Mouse (Mus musculus): ENCODE results near the gene Tgm6.
A peak's percentile ranks its signal among the peaks of the same experiment; 100 is the strongest.

The Tgm6 gene

GRCm38 (mm10) chr2:130178706-130179506 lies 66.7 kb downstream of the Tgm6 start, which contains the start of gene Snrpb:
Gene Snrpb, minus strand, starts transcription at chr2:130179403.
- DNase-seq, result peak; percentile 63 to 73

- no peak for DNase-seq
These were observed 67.3 kb downstream of the Tgm6 start for GRCm38 (mm10) chr2:130179507-130180019.

GRCm38 (mm10) chr2:130188391-130188790 lies 76.2 kb downstream of the Tgm6 start:
- DNase-seq, result no peak

- DNase-seq, result no peak
These were observed 82.7 kb downstream of the Tgm6 start, which contains the start of gene Tmc2 for GRCm38 (mm10) chr2:130194894-130195293. Gene Tmc2, plus strand, starts transcription at chr2:130195194.

GRCm38 (mm10) chr2:130200961-130201360 lies 88.7 kb downstream of the Tgm6 start:
- DNase-seq, result no peak

Data from thymus, adult 18-20 months (tissue).